Mouse (Mus musculus) thymus, adult 2 months (tissue): ENCODE measurements around the gene Cacna1s.

Source experiments
- CTCF ChIP-seq: fragments of 200-500 bp; IDR thresholded peaks from 2 replicates; pipeline ENCODE4 v1.5.1; 2012; ENCODE audit warnings: mild to moderate bottlenecking, control low read depth, low read length, moderate library complexity, borderline replicate concordance; ENCODE audit not compliant: control insufficient read depth, poor library complexity, insufficient read depth; ENCODE audit errors: extremely low read depth
- POLR2A ChIP-seq: fragments of 200-500 bp; IDR thresholded peaks from 2 replicates; pipeline ENCODE4 v1.6.1; 2012; ENCODE audit warnings: mild to moderate bottlenecking, low read length, control low read depth, moderate library complexity; ENCODE audit not compliant: control insufficient read depth, poor library complexity, insufficient read depth; ENCODE audit errors: extremely low read depth

- TF ChIP-seq POLR2A: no peak
- no peak for TF ChIP-seq CTCF
Measured at GRCm38 (mm10) chr1:136067579-136067978, 15.0 kb downstream of the Cacna1s start.
